Mouse (Mus musculus): ENCODE results near the gene Iqsec1. TPM values are rescaled to one million over a fixed set of nuclear protein-coding genes. Genes with fewer than 3 reads are reported as not detected.
A peak's percentile ranks its signal among the peaks of the same experiment; 100 is the strongest.

Gene Iqsec1
- polyA plus RNA-seq, 1 experiment from 2014 or later, result 15.0 TPM

DNA sequence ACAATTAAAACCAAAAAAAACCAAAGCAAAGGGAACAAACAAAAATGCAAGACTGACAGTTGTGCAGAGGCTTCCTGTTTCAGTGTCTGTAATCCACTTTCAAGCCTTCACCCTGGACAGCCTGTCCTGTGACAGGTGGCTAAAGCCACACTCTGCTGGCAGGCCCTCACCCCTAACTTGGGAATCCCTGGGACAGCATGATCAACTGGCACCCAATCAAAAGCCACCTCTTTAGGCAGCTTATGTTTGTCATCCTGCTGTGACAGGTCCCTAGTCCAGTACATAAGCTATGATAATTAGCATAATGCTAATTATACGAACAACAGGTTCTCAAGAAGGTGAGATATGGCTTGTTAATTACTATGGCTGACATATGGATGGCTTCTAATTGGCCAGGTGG is 40.4 kb downstream of the Iqsec1 start:
- Histone ChIP-seq H3K9me3 (no peaks in the 10 kb centered on the region), H3K9ac (no peak overlapping the region), H3K4me3 (replicated peaks) (no peak overlapping the region), H3K36me3 (replicated peaks) (no peaks in the 10 kb centered on the region), H3K27ac (no peak overlapping the region), H3K4me1 (peaks cover 16% of the 10 kb centered on the region), H3K4me2 (no peak overlapping the region), H3K27me3 (no peaks in the 10 kb centered on the region)
- ATAC-seq (ENCODE audit: low FRiP score), result 0 out of 2 replicates have a peak, but pooled peaks have one; percentile 23
- WGBS, result 71% methylated on average over 1 of the region's 1 CpGs

DNA sequence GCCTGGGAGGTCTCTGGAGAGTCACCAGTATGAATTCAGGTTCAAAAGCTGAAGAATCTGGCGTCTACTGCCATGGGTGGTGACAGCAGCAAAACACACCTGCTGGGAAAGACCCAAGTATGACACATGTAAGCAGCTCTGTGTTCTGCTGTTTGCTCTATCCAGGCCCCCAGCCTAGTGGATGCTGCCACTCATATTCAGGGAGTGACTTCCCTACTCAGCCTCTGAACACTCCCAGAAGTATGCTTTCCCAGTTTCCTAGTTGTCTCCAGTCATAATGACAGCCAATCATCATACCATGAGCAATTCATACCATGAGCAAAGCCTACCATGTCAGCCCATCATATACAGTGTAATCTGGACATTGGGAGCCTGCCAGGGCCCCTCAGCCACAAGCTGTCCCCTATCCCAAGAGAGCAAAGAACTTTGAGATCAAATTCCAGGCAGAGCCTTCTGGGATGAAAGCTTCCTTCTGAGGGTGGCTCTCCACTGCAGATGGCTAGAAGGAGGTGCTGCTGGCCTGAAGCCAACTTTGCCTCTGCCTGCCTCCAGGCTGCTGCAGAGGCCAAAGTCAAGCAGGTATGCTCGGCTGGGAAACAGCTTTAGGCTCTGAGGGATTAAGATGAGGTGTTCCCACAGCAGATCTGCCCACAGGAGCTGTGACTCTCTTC is 42.8 kb downstream of the Iqsec1 start:
- Histone ChIP-seq H3K4me2 (no peak overlapping the region), H3K27ac (no peak overlapping the region), H3K27me3 (no peaks in the 10 kb centered on the region), H3K36me3 (replicated peaks) (no peaks in the 10 kb centered on the region), H3K4me1 (peaks cover 9% of the 10 kb centered on the region), H3K9ac (no peak overlapping the region), H3K9me3 (no peaks in the 10 kb centered on the region), H3K4me3 (replicated peaks) (no peak overlapping the region)
- WGBS, result 74% methylated on average over 2 of the region's 2 CpGs
- ATAC-seq (ENCODE audit: low FRiP score), result no peak

- 55% methylated on average over 3 of the region's 3 CpGs for WGBS
These were observed 47.2 kb downstream of the Iqsec1 start for GRCm38 (mm10) chr6:90941257-90941656.

GRCm38 (mm10) chr6:90933656-90934055 is 54.8 kb downstream of the Iqsec1 start:
- H3K27me3 ChIP-seq, result no peaks in the 10 kb centered on the region
- no peaks in the 10 kb centered on the region for H3K36me3 ChIP-seq (replicated peaks)
- WGBS, result 95% methylated on average over 3 of the region's 3 CpGs
- H3K4me1 ChIP-seq, result peaks cover 6% of the 10 kb centered on the region; the same call in 1 of the 2 replicates
- no peaks in the 10 kb centered on the region for H3K9me3 ChIP-seq
- no peak for ATAC-seq (ENCODE audit: low FRiP score)
- H3K4me3 ChIP-seq (replicated peaks), result no peak overlapping the region
- H3K4me2 ChIP-seq, result no peak overlapping the region
- no peak overlapping the region for H3K9ac ChIP-seq
- no peak overlapping the region for H3K27ac ChIP-seq

More at GRCm38 (mm10) chr6:90941257-90941656, 47.2 kb downstream of the Iqsec1 start:
- H3K4me1 ChIP-seq, result peaks cover 10% of the 10 kb centered on the region
- no peak overlapping the region for H3K9ac ChIP-seq
- H3K4me3 ChIP-seq (replicated peaks), result no peak overlapping the region
- ATAC-seq (ENCODE audit: low FRiP score), result no peak
- H3K27me3 ChIP-seq, result no peaks in the 10 kb centered on the region
- no peak overlapping the region for H3K4me2 ChIP-seq
- no peak overlapping the region for H3K27ac ChIP-seq
- H3K9me3 ChIP-seq, result no peaks in the 10 kb centered on the region
- H3K36me3 ChIP-seq (replicated peaks), result no peaks in the 10 kb centered on the region

DNA sequence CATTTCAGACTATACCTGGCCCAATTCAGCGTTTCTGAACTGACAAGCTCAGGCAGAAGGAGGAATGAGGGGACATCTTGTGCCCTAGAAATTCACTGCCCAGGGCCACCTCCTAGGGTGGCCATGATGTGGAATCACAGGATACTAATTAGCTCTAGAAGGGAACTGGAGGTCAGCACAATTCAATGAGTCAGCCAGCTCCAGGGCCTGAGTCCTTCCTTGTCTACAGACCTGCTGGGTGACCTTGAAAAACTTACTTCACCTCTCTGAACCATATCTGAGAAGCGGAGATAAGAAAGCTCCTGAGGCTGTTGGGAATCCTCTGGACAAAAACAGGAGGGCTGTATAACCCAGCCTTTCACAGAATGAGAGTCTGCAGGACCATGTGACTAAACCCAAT is 59.7 kb downstream of the Iqsec1 start:
- Histone ChIP-seq H3K36me3 (replicated peaks) (no peaks in the 10 kb centered on the region), H3K4me3 (replicated peaks) (no peak overlapping the region), H3K9me3 (no peaks in the 10 kb centered on the region), H3K4me2 (no peak overlapping the region), H3K27ac (no peak overlapping the region), H3K27me3 (no peaks in the 10 kb centered on the region), H3K9ac (no peak overlapping the region), H3K4me1 (peaks cover 12% of the 10 kb centered on the region)
- 91% methylated on average over 2 of the region's 2 CpGs for WGBS
- no peak for ATAC-seq (ENCODE audit: low FRiP score)

DNA sequence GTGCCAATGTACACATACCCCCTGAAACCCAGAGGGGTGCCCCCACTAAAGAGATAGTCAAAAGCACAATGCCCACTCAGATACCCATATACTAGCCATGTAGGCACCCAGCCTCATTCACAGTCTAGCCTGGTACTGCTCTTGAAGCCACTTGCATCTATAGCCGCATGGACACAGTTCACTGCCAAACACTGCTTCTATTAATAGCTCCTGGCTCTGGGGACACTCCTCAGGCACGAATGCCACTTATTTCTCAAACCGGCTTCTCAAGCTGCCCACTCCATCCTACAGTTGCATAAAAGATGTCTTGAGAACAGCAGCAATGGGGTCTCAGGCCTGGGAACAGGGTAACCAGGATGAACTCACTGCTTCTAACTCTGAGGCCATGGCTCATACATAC is 63.0 kb downstream of the Iqsec1 start:
- 79% methylated on average over 3 of the region's 3 CpGs for WGBS
- ATAC-seq (ENCODE audit: low FRiP score), result no peak
- no peaks in the 10 kb centered on the region for H3K36me3 ChIP-seq (replicated peaks)

DNA sequence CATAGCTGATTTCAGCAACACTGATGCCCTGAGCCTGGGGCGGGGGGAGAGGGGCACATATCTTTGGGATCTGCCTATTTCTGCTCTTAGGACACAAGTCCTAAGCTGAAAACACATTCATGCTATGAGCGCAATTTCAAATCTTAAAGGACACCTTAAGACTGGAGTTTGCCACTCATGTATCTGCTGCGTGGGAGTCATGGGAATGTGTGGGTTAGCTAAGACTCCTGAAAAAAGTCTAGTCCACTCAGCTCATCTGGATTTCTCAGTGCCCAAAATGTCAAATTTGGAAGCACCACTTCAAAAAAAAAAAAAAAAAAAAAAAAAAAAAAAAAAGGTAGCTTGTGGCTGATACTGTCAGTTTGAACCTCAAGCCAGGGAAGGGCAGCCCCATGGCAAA is 63.7 kb downstream of the Iqsec1 start:
- Histone ChIP-seq H3K4me1 (peaks cover 29% of the 10 kb centered on the region), H3K27ac (no peak overlapping the region), H3K36me3 (replicated peaks) (no peaks in the 10 kb centered on the region)

More for the DNA sequence above, 63.0 kb downstream of the Iqsec1 start:
- Histone ChIP-seq H3K27ac (no peak overlapping the region), H3K4me2 (no peak overlapping the region), H3K4me1 (peaks cover 23% of the 10 kb centered on the region), H3K9me3 (no peaks in the 10 kb centered on the region), H3K27me3 (no peaks in the 10 kb centered on the region), H3K9ac (no peak overlapping the region), H3K4me3 (replicated peaks) (no peak overlapping the region)

GRCm38 (mm10) chr6:90924379-90924778 is 64.1 kb downstream of the Iqsec1 start:
- no peak overlapping the region for H3K9ac ChIP-seq
- no peak overlapping the region for H3K4me2 ChIP-seq
- no peaks in the 10 kb centered on the region for H3K9me3 ChIP-seq
- H3K27ac ChIP-seq, result no peak overlapping the region
- no peaks in the 10 kb centered on the region for H3K36me3 ChIP-seq (replicated peaks)
- peaks cover 34% of the 10 kb centered on the region for H3K4me1 ChIP-seq
- WGBS, result 43% methylated on average over 4 of the region's 4 CpGs
- ATAC-seq (ENCODE audit: low FRiP score), result peak; percentile 27; the same call in 1 of the 2 replicates
- H3K27me3 ChIP-seq, result no peaks in the 10 kb centered on the region
- H3K4me3 ChIP-seq (replicated peaks), result no peak overlapping the region

More for the DNA sequence above, 63.7 kb downstream of the Iqsec1 start:
- Histone ChIP-seq H3K4me3 (replicated peaks) (no peak overlapping the region), H3K27me3 (no peaks in the 10 kb centered on the region), H3K9me3 (no peaks in the 10 kb centered on the region), H3K9ac (no peak overlapping the region), H3K4me2 (no peak overlapping the region)
- ATAC-seq (ENCODE audit: low FRiP score), result no peak
- WGBS, result 92% methylated on average over 3 of the region's 3 CpGs

DNA sequence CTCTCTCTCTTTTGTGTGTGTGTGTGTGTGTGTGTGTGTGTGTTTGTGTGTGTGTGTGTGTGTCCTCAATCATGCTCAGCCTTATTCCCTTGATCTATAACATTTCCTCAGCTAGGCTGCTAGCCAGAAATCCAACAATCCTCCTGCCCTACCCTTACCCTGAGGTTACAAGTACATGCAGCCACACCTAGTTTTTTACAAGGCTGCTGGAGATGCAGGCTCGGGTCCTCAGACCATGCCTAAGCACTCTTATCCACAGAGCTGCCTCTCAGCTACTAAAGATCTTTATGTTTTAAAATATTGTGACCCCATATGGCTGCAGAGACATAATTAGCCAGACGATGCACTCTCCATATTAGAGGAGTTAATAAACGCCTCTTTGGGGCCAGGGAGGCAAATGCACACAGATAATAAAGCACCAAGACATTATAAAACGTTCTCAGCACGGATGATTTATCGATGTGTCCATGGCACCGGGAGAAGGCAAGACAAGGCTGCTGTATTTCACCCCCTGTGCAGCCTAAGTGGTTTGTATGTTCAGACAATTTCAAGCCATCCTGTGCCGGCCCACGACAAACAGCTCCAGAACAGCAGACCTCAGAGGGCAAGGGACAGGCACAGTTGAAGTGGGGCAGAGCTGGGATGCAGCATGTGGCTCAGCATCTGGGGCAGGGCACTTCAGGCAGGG is 67.1 kb downstream of the Iqsec1 start:
- Histone ChIP-seq H3K4me3 (replicated peaks) (no peak overlapping the region), H3K36me3 (replicated peaks) (no peaks in the 10 kb centered on the region), H3K4me2 (no peak overlapping the region), H3K27ac (no peak overlapping the region), H3K27me3 (no peaks in the 10 kb centered on the region), H3K4me1 (peaks cover 34% of the 10 kb centered on the region), H3K9ac (no peak overlapping the region), H3K9me3 (no peaks in the 10 kb centered on the region)
- 71% methylated on average over 9 of the region's 9 CpGs for WGBS
- no peak for ATAC-seq (ENCODE audit: low FRiP score)

- no peaks in the 10 kb centered on the region for H3K27me3 ChIP-seq
- H3K9ac ChIP-seq, result no peak overlapping the region
- no peaks in the 10 kb centered on the region for H3K9me3 ChIP-seq
- H3K36me3 ChIP-seq (replicated peaks), result no peaks in the 10 kb centered on the region
- H3K4me3 ChIP-seq (replicated peaks), result no peak overlapping the region
- 67% methylated on average over 4 of the region's 5 CpGs for WGBS
- no peak overlapping the region for H3K4me2 ChIP-seq
- H3K4me1 ChIP-seq, result peaks cover 34% of the 10 kb centered on the region
- H3K27ac ChIP-seq, result peak overlapping the region; percentile 54; the same call in 1 of the 2 replicates
- 0 out of 2 replicates have a peak, but pooled peaks have one; percentile 23 for ATAC-seq (ENCODE audit: low FRiP score)
These were observed 67.8 kb downstream of the Iqsec1 start for GRCm38 (mm10) chr6:90920510-90921220.

GRCm38 (mm10) chr6:90919636-90920420 is 68.7 kb downstream of the Iqsec1 start:
- Histone ChIP-seq H3K27ac (no peak overlapping the region; the same call in 1 of the 2 replicates), H3K9me3 (no peaks in the 10 kb centered on the region), H3K27me3 (no peaks in the 10 kb centered on the region), H3K4me3 (replicated peaks) (no peak overlapping the region), H3K9ac (no peak overlapping the region), H3K36me3 (replicated peaks) (no peaks in the 10 kb centered on the region), H3K4me1 (peaks cover 34% of the 10 kb centered on the region), H3K4me2 (no peak overlapping the region)
- no peak for ATAC-seq (ENCODE audit: low FRiP score)
- WGBS, result 64% methylated on average over 4 of the region's 4 CpGs

- Histone ChIP-seq H3K27ac (no peak overlapping the region), H3K9ac (no peak overlapping the region), H3K4me1 (peaks cover 13% of the 10 kb centered on the region; the same call in 1 of the 2 replicates), H3K4me2 (no peak overlapping the region), H3K36me3 (replicated peaks) (no peaks in the 10 kb centered on the region), H3K4me3 (replicated peaks) (no peak overlapping the region), H3K27me3 (no peaks in the 10 kb centered on the region), H3K9me3 (no peaks in the 10 kb centered on the region)
- 64% methylated on average over 2 of the region's 2 CpGs for WGBS
- no peak for ATAC-seq (ENCODE audit: low FRiP score)
These were observed 72.9 kb downstream of the Iqsec1 start for GRCm38 (mm10) chr6:90915585-90915984.

Data from forebrain, embryonic 12.5 days (tissue).